Mouse (Mus musculus) adrenal gland, adult 10 weeks (tissue): Measurements from ENCODE around the gene Slc30a4. TPM values are rescaled to one million over a fixed set of nuclear protein-coding genes. Genes with fewer than 3 reads are reported as not detected.

Source experiments
- polyA plus RNA-seq: library from polyadenylated mRNA; stranded (reverse); fragments of 350-450 nt; fragmentation: Illumina TruSeq; extraction: RNeasy Lipid Tissue Mini Kit (QIAGEN cat#74804); gene quantifications from one replicate; pipeline ENCODE4 v1.2.3, GENCODE M21; 2014; ENCODE audit warnings: low read depth, low replicate concordance

The Slc30a4 gene
- polyA plus RNA-seq = 128 TPM

DNA sequence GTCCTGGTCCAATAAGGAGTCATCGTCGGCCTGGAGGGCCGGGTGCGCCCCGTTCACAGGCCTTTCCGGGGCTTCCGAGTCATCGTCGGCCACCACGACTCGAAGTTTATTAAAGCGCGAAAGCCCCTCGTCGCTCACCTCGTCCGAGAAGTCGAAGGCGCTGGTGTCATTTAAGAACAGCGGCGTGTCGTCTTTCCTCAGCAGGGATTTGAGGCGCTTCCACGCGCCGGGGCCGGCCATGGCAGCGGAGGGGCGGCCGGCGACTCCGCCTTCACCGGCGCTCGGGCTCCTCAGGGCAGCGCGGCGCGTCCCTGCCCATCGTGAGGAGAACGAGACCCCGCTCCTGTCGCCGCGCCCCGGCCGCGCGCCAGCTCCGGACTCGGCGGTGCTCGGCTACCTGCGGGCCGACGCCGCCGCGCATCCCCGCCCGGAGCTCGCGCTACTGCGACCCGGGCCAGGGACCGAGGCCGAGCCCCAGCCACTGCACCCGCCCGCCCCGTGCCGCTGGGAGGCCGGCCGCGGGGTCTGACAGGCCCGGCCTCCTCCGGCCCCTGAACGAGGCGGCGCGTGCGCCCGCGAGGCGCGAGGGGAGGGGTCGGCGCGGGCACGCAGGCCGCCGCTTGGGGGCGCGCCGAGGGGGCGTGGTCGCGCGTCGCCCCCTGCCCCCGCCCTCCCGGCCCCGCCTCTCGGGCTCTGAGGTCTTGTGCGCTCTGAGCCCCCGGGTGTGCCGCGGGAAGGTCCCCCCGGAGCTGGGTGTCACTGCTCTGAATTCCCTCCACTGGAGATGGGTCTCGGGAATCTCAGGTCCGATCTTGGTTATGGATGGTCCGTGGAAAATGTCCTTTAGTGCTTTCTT lies at the start of gene Slc30a4:
Slc30a4 (minus strand) TSS at position 483 of the 856 bp plus-strand sequence.

DNA sequence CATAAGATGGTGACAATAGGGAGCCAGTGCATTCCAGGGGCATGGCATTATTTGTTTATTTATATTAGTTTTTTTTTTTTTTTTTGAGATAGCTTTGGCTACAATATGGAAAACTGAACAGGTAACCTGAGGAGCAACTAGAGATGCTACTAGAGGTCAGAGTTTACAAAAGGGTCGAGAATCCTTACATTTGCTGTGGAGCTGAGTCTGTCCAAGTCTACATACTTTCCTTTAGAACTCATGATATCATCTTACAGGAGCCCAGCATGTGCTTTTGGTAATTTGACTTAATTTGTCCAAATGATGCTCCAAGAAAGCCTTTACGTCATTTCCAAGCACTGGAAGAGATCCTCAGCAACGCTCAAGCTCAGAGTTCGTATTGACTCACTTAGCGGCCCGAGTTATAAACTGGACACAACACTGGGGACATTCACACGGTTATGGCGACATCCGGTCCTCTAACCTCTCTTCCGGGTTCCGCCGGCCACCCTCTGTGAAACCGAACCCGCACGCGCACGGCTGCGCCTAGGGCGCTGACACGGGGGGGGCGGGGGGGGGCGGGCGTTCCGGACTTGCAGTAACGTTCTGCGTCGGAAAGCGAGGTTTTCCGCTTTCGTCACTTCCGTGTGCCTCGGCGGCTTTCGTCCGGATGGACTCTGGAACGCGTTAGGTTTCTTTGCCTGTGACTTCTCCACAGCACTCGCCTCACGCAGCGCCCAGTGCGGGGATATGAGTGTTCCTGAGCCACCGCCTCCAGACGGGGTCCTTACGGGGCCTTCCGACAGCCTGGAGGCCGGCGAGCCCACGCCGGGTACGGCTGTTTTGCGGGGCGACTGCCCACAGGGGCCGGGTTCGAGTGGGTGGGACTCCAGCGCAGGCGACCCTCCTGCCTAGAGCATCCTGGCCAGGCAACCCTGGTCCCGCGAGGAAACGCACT lies 35.7 kb upstream of the Slc30a4 start, which contains the start of gene Bloc1s6:
Bloc1s6 (plus strand) TSS at position 610 of the 937 bp plus-strand sequence.

DNA sequence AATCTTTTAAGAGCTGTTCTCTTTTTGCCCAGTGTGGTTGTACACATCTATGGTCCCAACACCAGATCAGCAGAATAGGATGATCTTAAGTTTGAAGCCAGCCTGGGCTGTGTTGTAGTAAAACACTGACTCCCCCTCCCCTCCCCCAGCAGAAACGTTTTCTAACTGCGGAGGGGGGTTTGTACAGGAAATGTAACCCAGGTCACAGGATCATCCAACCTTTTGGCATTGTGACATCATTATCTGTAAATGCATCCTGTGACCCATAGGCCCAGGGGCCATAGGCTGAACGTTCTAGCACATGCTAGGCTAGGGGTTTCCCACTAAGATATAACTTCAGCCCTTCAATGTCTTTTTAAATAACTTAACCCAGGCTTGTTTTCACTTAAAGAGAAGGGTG lies 65.8 kb downstream of the Slc30a4 start, which contains the start of gene AA467197:
AA467197 (plus strand) TSS at position 301 of the 400 bp plus-strand sequence.

Other genes starting within 250 kb of the Slc30a4 start
- not detected for gene Gm14085, start 217.7 kb downstream of the Slc30a4 start, polyA plus RNA-seq
- 7.6 TPM for gene Gatm, start 91.4 kb downstream of the Slc30a4 start, polyA plus RNA-seq
- gene AA467197, start 65.7 kb downstream of the Slc30a4 start, polyA plus RNA-seq = 5.2 TPM
- 67.2 TPM for gene Bloc1s6, start 35.8 kb upstream of the Slc30a4 start, polyA plus RNA-seq
- gene Sqor, start 62.6 kb upstream of the Slc30a4 start, polyA plus RNA-seq = 74.6 TPM